Mouse (Mus musculus) hindbrain, embryonic 10.5 days (tissue): ENCODE data around the gene Crtac1. TPM values are rescaled to one million over a fixed set of nuclear protein-coding genes. Genes with fewer than 3 reads are reported as not detected.
A peak's percentile ranks its signal among the peaks of the same experiment; 100 is the strongest.

Experiments
- DNase-seq: peaks from one replicate; pipeline ENCODE4 v3.0.0-alpha.2; 2017; ENCODE audit warnings: low spot score
- H3K27ac ChIP-seq: fragments of 300-500 bp; sonication (generic); 2 replicates; pipeline ENCODE4 v1.5.1; 2016; ENCODE audit warnings: mild to moderate bottlenecking, moderate library complexity
- H3K27me3 ChIP-seq: fragments of 300-500 bp; sonication (generic); 2 replicates; pipeline ENCODE4 v1.6.1; 2016; ENCODE audit warnings: mild to moderate bottlenecking; ENCODE audit not compliant: poor library complexity, insufficient read depth, severe bottlenecking
- H3K36me3 ChIP-seq: fragments of 300-500 bp; sonication (generic); 2 replicates; pipeline ENCODE4 v1.6.1; 2016; ENCODE audit warnings: mild to moderate bottlenecking, moderate library complexity
- H3K4me1 ChIP-seq: fragments of 300-500 bp; sonication (generic); replicated peaks from 2 replicates; pipeline ENCODE4 v1.6.1; 2016; ENCODE audit warnings: mild to moderate bottlenecking
- H3K4me3 ChIP-seq: fragments of 300-500 bp; sonication (generic); 2 replicates; pipeline ENCODE4 v1.5.1; 2016; ENCODE audit warnings: mild to moderate bottlenecking, moderate library complexity
- H3K9me3 ChIP-seq: fragments of 300-500 bp; sonication (generic); 2 replicates; pipeline ENCODE4 v1.6.1; 2016; ENCODE audit warnings: mild to moderate bottlenecking, moderate library complexity
- WGBS: fragments of 180-500 bp; shearing (Covaris S2); methylation state at CpG from one replicate; pipeline ENCODE4 v1.1.7; 2016; 5-methylcytosine and 5-hydroxymethylcytosine counted together
- polyA plus RNA-seq: library from polyadenylated mRNA; unstranded; fragments of >200 nt; fragmentation: Nextera tagmentation; extraction: Ambion mirVana; gene quantifications from 2 replicates; pipeline ENCODE4 v1.2.1, GENCODE M21; 2016

The Crtac1 gene
- polyA plus RNA-seq, 1 experiment from 2014 or later: 8.8 TPM

DNA sequence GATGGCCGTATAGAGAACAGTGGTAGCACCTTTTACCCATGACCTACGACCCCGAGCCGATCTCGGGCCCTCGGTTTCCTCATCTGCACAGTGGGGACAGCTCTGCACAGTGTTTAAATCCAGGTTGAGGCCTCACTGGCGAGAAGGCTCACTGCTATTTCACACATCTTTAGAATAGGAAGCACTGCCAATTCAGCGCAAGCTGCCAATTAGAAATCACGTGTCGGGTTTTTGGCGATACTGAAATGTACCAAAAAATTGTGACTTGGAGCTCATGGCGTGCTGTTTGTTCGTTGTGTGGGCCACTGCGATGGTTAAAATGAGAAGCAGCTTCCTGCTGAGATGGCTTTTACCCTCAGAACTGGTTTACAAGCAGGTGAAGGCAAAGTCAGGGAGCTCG, 27.2 kb downstream of the Crtac1 start:
- H3K27me3 ChIP-seq: peaks cover 21% of the 10 kb centered on the region
- H3K36me3 ChIP-seq: no peaks in the 10 kb centered on the region
- no peaks in the 10 kb centered on the region for H3K9me3 ChIP-seq
- H3K27ac ChIP-seq: no peak overlapping the region
- 89% methylated on average over 15 of the region's 15 CpGs for WGBS
- DNase-seq: no peak
- no peak overlapping the region for H3K4me3 ChIP-seq
- H3K4me1 ChIP-seq: peaks cover 18% of the 10 kb centered on the region

- Histone ChIP-seq H3K4me3 (no peak overlapping the region), H3K9me3 (no peaks in the 10 kb centered on the region), H3K4me1 (peaks cover 5% of the 10 kb centered on the region), H3K27ac (no peak overlapping the region), H3K36me3 (no peaks in the 10 kb centered on the region), H3K27me3 (no peaks in the 10 kb centered on the region)
- 75% methylated on average over 3 of the region's 3 CpGs for WGBS
- no peak for DNase-seq
These were observed 31.6 kb downstream of the Crtac1 start for GRCm38 (mm10) chr19:42399974-42400373.

- Histone ChIP-seq H3K9me3 (no peaks in the 10 kb centered on the region), H3K36me3 (no peaks in the 10 kb centered on the region), H3K27ac (no peak overlapping the region), H3K4me3 (no peak overlapping the region), H3K4me1 (peaks cover 22% of the 10 kb centered on the region), H3K27me3 (no peaks in the 10 kb centered on the region)
- 23% methylated on average over 11 of the region's 11 CpGs for WGBS
- peak; percentile 64 for DNase-seq
These were observed 34.3 kb downstream of the Crtac1 start for GRCm38 (mm10) chr19:42397281-42397680.

GRCm38 (mm10) chr19:42394848-42395534, 36.6 kb downstream of the Crtac1 start:
- H3K4me3 ChIP-seq: no peak overlapping the region
- H3K27me3 ChIP-seq: no peaks in the 10 kb centered on the region
- no peak for DNase-seq
- no peak overlapping the region for H3K27ac ChIP-seq
- WGBS: 60% methylated on average over 2 of the region's 2 CpGs
- H3K4me1 ChIP-seq: peaks cover 22% of the 10 kb centered on the region
- H3K36me3 ChIP-seq: no peaks in the 10 kb centered on the region
- no peaks in the 10 kb centered on the region for H3K9me3 ChIP-seq

- DNase-seq: no peak
- WGBS: 89% methylated on average over 4 of the region's 4 CpGs
- H3K36me3 ChIP-seq: no peaks in the 10 kb centered on the region
- no peaks in the 10 kb centered on the region for H3K27me3 ChIP-seq
- no peaks in the 10 kb centered on the region for H3K9me3 ChIP-seq
- H3K27ac ChIP-seq: no peak overlapping the region
- no peak overlapping the region for H3K4me3 ChIP-seq
- peaks cover 22% of the 10 kb centered on the region for H3K4me1 ChIP-seq
These were observed 37.7 kb downstream of the Crtac1 start for GRCm38 (mm10) chr19:42393920-42394319.

GRCm38 (mm10) chr19:42392094-42392493, 39.5 kb downstream of the Crtac1 start:
- no peak for DNase-seq
- Histone ChIP-seq H3K4me3 (no peak overlapping the region), H3K27ac (no peak overlapping the region), H3K27me3 (no peaks in the 10 kb centered on the region), H3K36me3 (no peaks in the 10 kb centered on the region), H3K4me1 (peaks cover 22% of the 10 kb centered on the region), H3K9me3 (no peaks in the 10 kb centered on the region)
- WGBS: 88% methylated on average over 8 of the region's 8 CpGs

GRCm38 (mm10) chr19:42389574-42389973, 42.0 kb downstream of the Crtac1 start:
- DNase-seq: no peak
- WGBS: 82% methylated on average over 14 of the region's 14 CpGs
- H3K9me3 ChIP-seq: no peaks in the 10 kb centered on the region
- H3K27ac ChIP-seq: no peak overlapping the region
- peaks cover 3% of the 10 kb centered on the region for H3K27me3 ChIP-seq
- no peaks in the 10 kb centered on the region for H3K36me3 ChIP-seq
- no peak overlapping the region for H3K4me3 ChIP-seq
- H3K4me1 ChIP-seq: peaks cover 28% of the 10 kb centered on the region

- peaks cover 37% of the 10 kb centered on the region for H3K4me1 ChIP-seq
- H3K36me3 ChIP-seq: no peaks in the 10 kb centered on the region
- H3K27me3 ChIP-seq: peaks cover 48% of the 10 kb centered on the region
- peak overlapping the region; percentile 16; the same call in 1 of the 2 replicates for H3K4me3 ChIP-seq
- peak; percentile 33 for DNase-seq
- H3K27ac ChIP-seq: 0 out of 2 replicates have a peak overlapping the region, but pooled peaks have one; percentile 3
- no peaks in the 10 kb centered on the region for H3K9me3 ChIP-seq
- 12% methylated on average over 15 of the region's 15 CpGs for WGBS
These were observed 46.5 kb downstream of the Crtac1 start for GRCm38 (mm10) chr19:42384981-42385598.

GRCm38 (mm10) chr19:42380981-42381373, 50.6 kb downstream of the Crtac1 start:
- Histone ChIP-seq H3K4me1 (peaks cover 40% of the 10 kb centered on the region), H3K36me3 (no peaks in the 10 kb centered on the region), H3K9me3 (no peaks in the 10 kb centered on the region), H3K27me3 (peaks cover 59% of the 10 kb centered on the region), H3K4me3 (peak overlapping the region; percentile 56), H3K27ac (peak overlapping the region; percentile 86)
- DNase-seq: peak; percentile 60
- WGBS: 1% methylated on average over 13 of the region's 13 CpGs

GRCm38 (mm10) chr19:42380321-42380980, 51.1 kb downstream of the Crtac1 start:
- no peaks in the 10 kb centered on the region for H3K9me3 ChIP-seq
- H3K4me1 ChIP-seq: peaks cover 35% of the 10 kb centered on the region
- no peaks in the 10 kb centered on the region for H3K36me3 ChIP-seq
- peak overlapping the region; percentile 56 for H3K4me3 ChIP-seq
- under 1% methylated on average over 26 of the region's 26 CpGs for WGBS
- DNase-seq: peak; percentile 53
- peaks cover 59% of the 10 kb centered on the region for H3K27me3 ChIP-seq
- H3K27ac ChIP-seq: peak overlapping the region; percentile 86

- Histone ChIP-seq H3K27ac (no peak overlapping the region), H3K4me3 (no peak overlapping the region), H3K27me3 (peaks cover 58% of the 10 kb centered on the region), H3K4me1 (peaks cover 28% of the 10 kb centered on the region), H3K9me3 (no peaks in the 10 kb centered on the region), H3K36me3 (no peaks in the 10 kb centered on the region)
- no peak for DNase-seq
- WGBS: 40% methylated on average over 8 of the region's 8 CpGs
These were observed 51.8 kb downstream of the Crtac1 start for GRCm38 (mm10) chr19:42379798-42380197.

DNA sequence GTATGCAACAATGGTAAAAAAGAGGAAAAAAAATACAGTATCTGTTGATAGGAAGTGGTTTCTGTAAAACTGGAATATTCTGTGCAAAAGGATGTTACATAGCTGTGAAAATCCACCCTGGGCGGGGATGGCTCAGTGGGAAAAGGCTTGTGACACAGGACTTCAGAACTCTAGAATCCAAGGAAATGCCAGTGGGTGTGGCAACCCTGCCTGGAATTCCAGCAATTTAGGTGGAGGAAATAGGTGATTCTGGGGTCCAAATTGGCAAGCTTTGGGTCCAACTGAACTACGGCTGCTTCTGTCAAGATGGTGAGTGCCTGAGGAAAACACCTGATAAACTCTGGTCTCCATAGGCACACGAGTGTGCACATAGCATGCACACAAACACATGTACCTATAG, 54.4 kb downstream of the Crtac1 start:
- WGBS: 77% methylated on average over 3 of the region's 3 CpGs
- Histone ChIP-seq H3K36me3 (no peaks in the 10 kb centered on the region), H3K27ac (no peak overlapping the region), H3K4me3 (no peak overlapping the region), H3K9me3 (no peaks in the 10 kb centered on the region), H3K27me3 (peaks cover 32% of the 10 kb centered on the region), H3K4me1 (peaks cover 21% of the 10 kb centered on the region)
- DNase-seq: no peak

DNA sequence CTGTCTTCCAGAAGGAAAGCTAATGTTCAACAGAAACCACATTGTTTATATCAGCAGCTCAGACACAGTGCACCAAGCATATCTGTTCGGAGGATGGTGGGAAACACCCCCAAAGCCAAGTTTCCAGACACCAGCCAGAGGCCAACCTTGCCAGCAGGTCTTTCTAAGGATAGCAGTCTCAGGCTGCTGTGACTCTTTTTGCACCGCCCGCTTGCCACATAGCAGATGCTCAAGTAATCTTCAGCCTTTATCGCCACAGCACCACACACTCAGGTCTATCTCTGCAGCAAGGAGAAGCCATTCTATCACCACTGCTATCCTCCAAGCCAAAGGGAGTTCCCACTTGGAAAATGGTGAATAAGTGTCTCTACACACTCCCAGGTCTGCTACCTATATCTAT, 68.0 kb downstream of the Crtac1 start:
- Histone ChIP-seq H3K36me3 (no peaks in the 10 kb centered on the region), H3K27me3 (no peaks in the 10 kb centered on the region), H3K9me3 (peaks cover 4% of the 10 kb centered on the region), H3K4me3 (no peak overlapping the region), H3K27ac (no peak overlapping the region), H3K4me1 (peaks cover 7% of the 10 kb centered on the region)
- WGBS: 93% methylated on average over 4 of the region's 4 CpGs
- no peak for DNase-seq
